Mouse (Mus musculus) ovary, adult 2 months (tissue): ENCODE data around the gene Fyb2. TPM values are rescaled to one million over a fixed set of nuclear protein-coding genes. Genes with fewer than 3 reads are reported as not detected.

ENCODE experiments used
- polyA plus RNA-seq: library from polyadenylated mRNA; depleted of rRNA; stranded (reverse); fragments of >200 nt; gene quantifications from 2 replicates; pipeline ENCODE4 v1.2.3, GENCODE M21; 2012; rRNA removed

The Fyb2 gene
- 1.4 and 1.5 TPM in 2 replicates for polyA plus RNA-seq

GRCm38 (mm10) chr4:104913291-104914129 lies at the start of gene Fyb2:
TSS of gene Fyb2 (plus strand) at chr4:104913456.

DNA sequence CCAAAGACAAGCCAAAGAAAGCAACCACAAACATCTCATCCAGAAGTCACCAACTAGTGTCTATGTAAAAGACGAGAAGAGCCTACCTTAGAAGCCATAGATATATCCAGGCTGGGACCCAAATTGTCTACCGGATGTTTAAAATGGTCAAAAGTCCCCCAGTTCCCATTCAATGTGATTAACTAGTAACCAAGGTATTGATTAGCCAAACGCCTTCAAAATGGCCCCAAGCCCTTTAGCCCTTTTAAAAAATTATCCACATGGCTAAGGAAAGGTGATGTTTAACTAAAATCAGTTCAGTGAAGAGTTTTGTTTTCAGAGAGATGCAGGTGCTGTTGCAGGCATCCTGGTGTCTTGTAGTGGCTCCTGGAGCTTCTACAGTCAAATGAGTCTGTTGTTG lies 36.9 kb upstream of the Fyb2 start, which contains the start of gene C8a:
Gene C8a (minus strand): TSS at position 76 of the 400 bp plus-strand sequence.

Other genes with a start within 250 kb of the Fyb2 start
- 0.44 and 0.50 TPM in 2 replicates for gene C8b, start 147.1 kb upstream of the Fyb2 start, polyA plus RNA-seq
- gene Gm17662, start 56.1 kb upstream of the Fyb2 start, polyA plus RNA-seq: not detected in 2 replicates
- 0.03 TPM in 1 of 2 replicates, not detected in the other for gene C8a, start 37.1 kb upstream of the Fyb2 start, polyA plus RNA-seq
- gene Prkaa2, start 196.4 kb downstream of the Fyb2 start, polyA plus RNA-seq: 1.2 and 1.5 TPM in 2 replicates
- gene Plpp3, start 243.9 kb downstream of the Fyb2 start, polyA plus RNA-seq: 124 and 137 TPM in 2 replicates